Mouse (Mus musculus): ENCODE results near the gene Itpkb. TPM values are rescaled to one million over a fixed set of nuclear protein-coding genes. Genes with fewer than 3 reads are reported as not detected.

Itpkb gene
- total and polyA plus RNA-seq, 3 experiments, result 4.2 to 14.4 (median 10.6) TPM

DNA sequence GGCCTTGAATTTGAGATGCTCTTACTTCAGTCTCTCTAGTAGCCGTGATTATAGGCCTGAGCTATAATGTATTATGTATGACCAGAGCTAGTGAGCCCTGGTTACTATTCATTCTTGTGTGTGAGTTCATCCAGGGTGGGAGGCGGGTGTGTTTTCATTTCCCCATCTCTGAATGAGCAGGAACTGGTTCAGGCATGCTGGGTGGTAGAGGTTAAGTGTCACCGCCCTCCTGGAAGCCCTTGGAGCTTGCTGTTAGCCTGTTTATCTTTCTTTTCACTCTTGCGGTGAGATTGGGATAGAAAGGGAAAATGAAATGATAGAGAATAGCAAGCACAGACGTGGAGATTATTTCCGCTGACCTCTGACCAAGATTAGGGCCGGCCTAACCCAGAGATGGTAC, 12.7 kb downstream of the Itpkb start:
- H3K27me3 ChIP-seq (replicated peaks), result no peaks in the 10 kb centered on the region
- H3K9ac ChIP-seq (ENCODE audit: insufficient read depth, low read depth), result no peak overlapping the region
- peaks cover 15% of the 10 kb centered on the region for H3K79me2 ChIP-seq (replicated peaks; ENCODE audit: control insufficient read depth, extremely low read depth, insufficient read depth, poor library complexity, severe bottlenecking)
- TF ChIP-seq MAFK (IDR thresholded peaks at IDR 0.05; ENCODE audit: insufficient replicate concordance, low read length), result no peak
- peaks cover 17 to 76% of the 10 kb centered on the region in 2 experiments for H3K4me1 ChIP-seq (ENCODE audit: control insufficient read depth in 1 of 2, insufficient read depth in 2 of 2)
- H3K9me3 ChIP-seq (replicated peaks; ENCODE audit: low read length), result no peaks in the 10 kb centered on the region
- no peak overlapping the region for H3K27ac ChIP-seq (ENCODE audit: insufficient read depth, low read depth)
- in situ Hi-C loops (cut with MboI; ENCODE audit: low pct_ligation_motif_present, low pct_unique_long_range_greater_than_20kb, low sequenced_read_pairs), result no loop called here
- peaks cover 0 to 63% of the 10 kb centered on the region in 2 experiments for H3K36me3 ChIP-seq (replicated peaks in 1 of 2; ENCODE audit: control insufficient read depth in 1 of 2, insufficient read depth in 1 of 2, low read length in 1 of 2)
- DNase-seq (ENCODE audit: extremely low read depth), result no peak
- dilution Hi-C loops (cut with MboI; ENCODE audit: extremely low pct_ligation_motif_present, extremely low pct_unique_long_range_greater_than_20kb, low sequenced_read_pairs), result no loop called here
- H3K4me3 ChIP-seq (replicated peaks in 1 of 3; ENCODE audit: low read depth in 2 of 3, low read length in 2 of 3, poor library complexity in 1 of 3), result no peak overlapping the region
- H3K4me2 ChIP-seq (ENCODE audit: insufficient read depth, low read depth, poor library complexity, severe bottlenecking), result no peak overlapping the region

DNA sequence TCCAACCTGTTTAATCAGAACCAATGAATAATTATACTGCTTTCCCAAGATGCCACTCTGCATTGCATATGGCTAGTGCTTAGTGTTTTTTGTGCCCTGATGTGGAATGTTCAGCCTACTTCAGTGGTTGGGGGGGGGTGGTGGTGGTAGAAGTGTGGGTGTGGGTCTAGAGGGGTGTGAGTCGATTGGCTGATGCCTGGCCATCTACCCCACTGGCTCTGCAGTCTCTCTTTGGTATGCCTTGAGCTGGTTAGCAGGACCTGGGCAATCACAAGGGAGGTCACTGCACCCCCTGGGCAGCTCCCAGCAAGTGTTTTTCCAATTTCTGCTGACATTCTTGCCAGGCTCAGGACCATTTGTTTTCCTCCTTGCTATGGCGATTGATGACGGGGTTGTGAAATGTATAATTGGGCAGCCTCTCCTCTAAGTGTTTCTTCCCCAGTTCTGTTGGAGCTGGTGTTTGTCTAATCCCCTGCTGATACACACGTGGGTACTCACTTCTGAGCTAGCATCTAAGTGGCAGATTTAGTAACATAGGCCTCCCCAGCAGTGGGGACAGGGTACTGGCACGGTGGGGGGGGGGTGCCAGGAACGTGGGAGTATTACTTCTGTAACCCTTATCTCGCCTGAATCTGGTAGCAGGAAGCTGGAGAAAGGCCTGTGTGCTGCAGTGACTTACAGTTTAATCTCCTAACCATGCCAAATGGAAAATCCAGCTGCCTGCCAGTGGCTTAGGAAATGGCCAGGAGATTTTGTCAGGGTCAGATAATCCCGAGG, 13.3 kb downstream of the Itpkb start:
- Histone ChIP-seq H3K4me1 (ENCODE audit: control insufficient read depth in 1 of 2, insufficient read depth in 2 of 2) (peaks cover 17 to 78% of the 10 kb centered on the region in 2 experiments), H3K36me3 (replicated peaks in 1 of 2; ENCODE audit: control insufficient read depth in 1 of 2, insufficient read depth in 1 of 2, low read length in 1 of 2) (peaks cover 0 to 63% of the 10 kb centered on the region in 2 experiments), H3K9ac (ENCODE audit: insufficient read depth, low read depth) (no peak overlapping the region), H3K27ac (ENCODE audit: insufficient read depth, low read depth) (no peak overlapping the region), H3K9me3 (replicated peaks; ENCODE audit: low read length) (no peaks in the 10 kb centered on the region), H3K4me2 (ENCODE audit: insufficient read depth, low read depth, poor library complexity, severe bottlenecking) (no peak overlapping the region), H3K4me3 (replicated peaks in 1 of 3; ENCODE audit: low read depth in 2 of 3, low read length in 2 of 3, poor library complexity in 1 of 3) (no peak overlapping the region), H3K79me2 (replicated peaks; ENCODE audit: control insufficient read depth, extremely low read depth, insufficient read depth, poor library complexity, severe bottlenecking) (peaks cover 8% of the 10 kb centered on the region; the same call in 1 of the 2 replicates), H3K27me3 (replicated peaks) (no peaks in the 10 kb centered on the region)
- in situ Hi-C loops (cut with MboI; ENCODE audit: low pct_ligation_motif_present, low pct_unique_long_range_greater_than_20kb, low sequenced_read_pairs), result no loop called here
- dilution Hi-C loops (cut with MboI; ENCODE audit: extremely low pct_ligation_motif_present, extremely low pct_unique_long_range_greater_than_20kb, low sequenced_read_pairs), result no loop called here
- TF ChIP-seq JUN (IDR thresholded peaks at IDR 0.05; ENCODE audit: insufficient read depth, low read depth, low read length), result no peak
- no peak for TF ChIP-seq MAX (IDR thresholded peaks at IDR 0.05; ENCODE audit: low read length)
- no peak for TF ChIP-seq MYC (IDR thresholded peaks at IDR 0.05; ENCODE audit: low read depth, low read length)
- TF ChIP-seq CHD1 (IDR thresholded peaks at IDR 0.05; ENCODE audit: low read depth, low read length), result no peak
- TF ChIP-seq ZC3H11A (IDR thresholded peaks at IDR 0.05; ENCODE audit: low read depth, low read length), result no peak
- no peak for TF ChIP-seq NELFE (IDR thresholded peaks at IDR 0.05; ENCODE audit: low read depth, low read length)
- no peak for TF ChIP-seq RCOR1 (conservative IDR thresholded peaks at IDR 0.05; ENCODE audit: low read depth, low read length)
- no peak for DNase-seq (ENCODE audit: extremely low read depth)

DNA sequence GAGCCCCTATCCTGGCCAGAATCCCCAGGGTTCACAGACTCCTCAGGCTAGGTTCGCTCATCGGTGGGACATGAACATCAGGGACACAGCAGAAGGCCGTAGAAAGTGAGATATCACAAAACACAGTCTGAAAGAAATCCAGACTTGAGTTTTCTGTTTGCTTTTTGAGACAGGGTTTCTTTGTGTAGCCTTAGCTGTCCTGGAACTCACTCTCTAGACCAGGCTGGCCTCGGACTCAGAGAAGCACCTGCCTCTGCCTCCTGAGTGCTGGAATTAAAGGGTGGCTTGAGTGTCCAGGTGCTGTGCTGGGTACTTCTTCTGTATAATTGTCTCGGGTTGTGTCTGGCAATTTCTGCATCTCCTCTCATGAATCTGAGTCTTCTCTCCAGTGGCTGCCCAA, 14.8 kb downstream of the Itpkb start:
- dilution Hi-C loops (cut with MboI; ENCODE audit: extremely low pct_ligation_motif_present, extremely low pct_unique_long_range_greater_than_20kb, low sequenced_read_pairs), result no loop called here
- TF ChIP-seq KAT2A (IDR thresholded peaks at IDR 0.05; ENCODE audit: insufficient replicate concordance, low read length), result no peak
- TF ChIP-seq JUND (conservative IDR thresholded peaks at IDR 0.05; ENCODE audit: low read depth, low read length), result no peak
- TF ChIP-seq RCOR1 (conservative IDR thresholded peaks at IDR 0.05; ENCODE audit: low read depth, low read length), result no peak
- TF ChIP-seq ETS1 (conservative IDR thresholded peaks at IDR 0.05; ENCODE audit: low read depth, low read length), result no peak
- TF ChIP-seq CHD1 (IDR thresholded peaks at IDR 0.05; ENCODE audit: low read depth, low read length), result no peak
- no peak for TF ChIP-seq POLR2A (IDR thresholded peaks at IDR 0.05; ENCODE audit: low read depth, low read length)
- no peak for TF ChIP-seq NRF1 (IDR thresholded peaks at IDR 0.05; ENCODE audit: low read depth, low read length)
- no peak for TF ChIP-seq GABPA (IDR thresholded peaks at IDR 0.05; ENCODE audit: insufficient replicate concordance, low read depth, low read length)
- no peak for TF ChIP-seq EP300 (IDR thresholded peaks at IDR 0.05; ENCODE audit: low read length)
- TF ChIP-seq CTCF (conservative IDR thresholded peaks at IDR 0.05 in 1 of 2, IDR thresholded peaks at IDR 0.05 in 1 of 2; ENCODE audit: low read depth in 2 of 2, low read length in 2 of 2), result no peak
- TF ChIP-seq ELF1 (IDR thresholded peaks at IDR 0.05; ENCODE audit: low read depth, low read length), result no peak
- no peak for TF ChIP-seq MAZ (IDR thresholded peaks at IDR 0.05; ENCODE audit: low read depth, low read length)
- TF ChIP-seq E2F4 (IDR thresholded peaks at IDR 0.05; ENCODE audit: insufficient replicate concordance, low read depth, low read length), result no peak
- TF ChIP-seq IRF4 (IDR thresholded peaks at IDR 0.05; ENCODE audit: low read depth, low read length), result no peak
- TF ChIP-seq MYC (IDR thresholded peaks at IDR 0.05; ENCODE audit: low read depth, low read length), result no peak
- TF ChIP-seq MEF2A (IDR thresholded peaks at IDR 0.05; ENCODE audit: borderline replicate concordance, low read depth, low read length), result no peak
- TF ChIP-seq TCF12 (IDR thresholded peaks at IDR 0.05; ENCODE audit: low read depth, low read length), result no peak
- TF ChIP-seq PAX5 (IDR thresholded peaks at IDR 0.05; ENCODE audit: low read length), result no peak
- no peak for TF ChIP-seq UBTF (IDR thresholded peaks at IDR 0.05; ENCODE audit: low read depth, low read length)
- TF ChIP-seq MAX (IDR thresholded peaks at IDR 0.05; ENCODE audit: low read length), result no peak
- H3K27me3 ChIP-seq (replicated peaks), result no peaks in the 10 kb centered on the region
- H3K4me2 ChIP-seq (ENCODE audit: insufficient read depth, low read depth, poor library complexity, severe bottlenecking), result no peak overlapping the region
- DNase-seq (ENCODE audit: extremely low read depth), result no peak
- H3K79me2 ChIP-seq (replicated peaks; ENCODE audit: control insufficient read depth, extremely low read depth, insufficient read depth, poor library complexity, severe bottlenecking), result peaks cover 3% of the 10 kb centered on the region
- no peaks in the 10 kb centered on the region for H3K9me3 ChIP-seq (replicated peaks; ENCODE audit: low read length)
- H3K4me3 ChIP-seq (replicated peaks in 1 of 3; ENCODE audit: low read depth in 2 of 3, low read length in 2 of 3, poor library complexity in 1 of 3), result no peak overlapping the region
- in situ Hi-C loops (cut with MboI; ENCODE audit: low pct_ligation_motif_present, low pct_unique_long_range_greater_than_20kb, low sequenced_read_pairs), result no loop called here
- H3K4me1 ChIP-seq (ENCODE audit: control insufficient read depth in 1 of 2, insufficient read depth in 2 of 2), result peaks cover 14 to 79% of the 10 kb centered on the region in 2 experiments
- H3K9ac ChIP-seq (ENCODE audit: insufficient read depth, low read depth), result no peak overlapping the region
- H3K27ac ChIP-seq (ENCODE audit: insufficient read depth, low read depth), result no peak overlapping the region
- H3K36me3 ChIP-seq (replicated peaks in 1 of 2; ENCODE audit: control insufficient read depth in 1 of 2, insufficient read depth in 1 of 2, low read length in 1 of 2), result peaks cover 0 to 65% of the 10 kb centered on the region in 2 experiments

Measured in CH12.LX (cell line).